Mouse (Mus musculus): ENCODE results near the gene Mkrn1.
"Not testable (repeated sequence)": the region's sequence is repeated elsewhere in the genome, so short reads cannot be mapped to it uniquely, and the experiment has no call there.

The Mkrn1 gene

DNA sequence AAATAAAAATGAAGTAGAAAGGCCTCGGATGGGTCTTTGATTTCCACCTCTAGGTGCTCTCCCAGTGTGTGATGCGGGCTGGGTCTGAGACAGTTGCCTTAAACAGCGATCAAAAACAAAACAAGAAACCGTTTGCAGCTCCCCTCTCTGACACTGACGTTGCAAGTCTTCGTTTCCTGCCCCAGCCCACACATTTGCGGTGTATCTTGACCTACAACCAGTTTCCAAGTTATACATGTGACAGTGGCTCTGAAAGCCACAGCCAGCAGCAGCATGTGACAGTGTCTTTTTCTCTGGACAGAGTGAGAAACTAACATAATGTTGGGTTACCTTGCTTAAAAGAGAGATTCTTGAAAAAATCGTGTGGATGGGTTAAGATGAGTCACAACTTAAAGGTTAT, 40.5 kb downstream of the Mkrn1 start:
- peak; percentile 24 for DNase-seq (ENCODE audit: low spot score)

DNA sequence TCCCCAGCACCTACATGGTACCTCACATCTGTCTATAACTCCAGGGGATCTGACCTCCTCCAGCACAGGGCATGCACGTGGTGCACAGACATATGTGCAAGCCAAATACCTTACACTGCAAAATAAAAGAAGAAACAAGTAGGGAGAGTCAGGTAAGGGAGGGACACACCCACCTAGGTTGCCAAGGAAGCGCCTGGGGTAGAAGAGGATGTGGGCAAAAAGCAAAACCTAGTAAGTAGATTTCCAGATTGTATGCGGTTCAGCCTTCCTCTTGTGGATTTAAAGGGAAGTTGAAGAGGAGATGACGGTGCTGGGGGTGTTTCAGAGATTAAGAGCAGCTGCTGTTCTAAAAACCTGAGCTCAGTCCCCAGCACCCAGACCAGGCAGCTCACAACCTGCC, 41.0 kb downstream of the Mkrn1 start:
- DNase-seq (ENCODE audit: low spot score) = peak; percentile 18

DNA sequence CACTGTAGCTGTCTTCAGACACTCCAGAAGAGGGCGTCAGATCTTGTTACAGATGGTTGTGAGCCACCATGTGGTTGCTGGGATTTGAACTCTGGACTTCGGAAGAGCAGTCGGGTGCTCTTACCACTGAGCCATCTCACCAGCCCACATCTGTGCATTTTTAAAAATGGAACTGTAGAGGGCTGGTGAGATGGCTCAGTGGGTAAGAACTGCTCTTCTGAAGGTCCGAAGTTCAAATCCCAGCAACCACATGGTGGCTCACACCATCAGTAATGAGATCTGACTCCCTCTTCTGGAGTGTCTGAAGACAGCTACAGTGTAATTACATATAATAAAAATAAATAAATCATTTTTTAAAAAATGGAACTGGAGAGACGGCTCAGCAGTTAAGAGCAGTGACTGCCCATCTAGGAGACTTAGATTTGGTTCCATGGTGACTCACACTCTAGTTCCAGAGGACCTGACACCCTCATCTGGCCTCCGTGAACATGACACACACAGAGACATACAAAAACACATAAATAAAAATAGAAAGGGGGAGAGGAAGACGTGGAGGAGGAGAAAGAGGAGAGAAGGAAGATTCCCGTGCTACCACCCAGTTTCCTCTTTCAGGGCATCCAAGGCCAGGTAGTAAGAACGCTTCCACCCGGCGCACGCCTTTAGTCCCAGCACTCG, 42.0 kb downstream of the Mkrn1 start:
- not testable (repeated sequence) for DNase-seq (ENCODE audit: low spot score)

DNA sequence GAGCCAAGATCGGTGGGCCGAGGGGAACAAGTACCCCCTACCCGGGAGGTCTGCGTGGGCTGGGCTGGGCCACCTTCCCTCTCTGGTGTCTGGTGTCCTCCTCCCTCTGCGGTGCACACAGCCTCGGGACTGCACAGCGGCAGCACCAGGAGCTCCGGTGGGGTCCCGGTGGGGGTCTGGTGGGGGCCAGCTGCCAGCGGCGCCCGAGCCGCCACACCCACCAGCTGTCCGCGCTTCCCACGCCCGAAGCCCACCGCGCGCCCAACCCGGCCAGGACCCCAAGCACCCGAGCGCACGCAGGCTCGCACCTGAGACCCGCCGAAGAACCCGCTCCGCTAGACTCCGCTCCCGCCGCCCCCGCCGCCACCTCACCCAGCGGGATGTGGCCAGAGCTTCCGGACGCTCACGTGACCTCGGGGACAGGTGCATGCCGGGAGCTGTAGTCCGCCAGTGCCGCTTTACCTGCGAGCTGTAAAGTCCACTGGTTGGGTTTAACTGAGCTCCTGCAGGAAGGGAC, 42.9 kb downstream of the Mkrn1 start, which contains the start of gene Slc37a3:
Gene Slc37a3, minus strand, starts transcription at position 365 of the 517 bp plus-strand sequence.
- peak; percentile 74 for DNase-seq (ENCODE audit: low spot score)

DNA sequence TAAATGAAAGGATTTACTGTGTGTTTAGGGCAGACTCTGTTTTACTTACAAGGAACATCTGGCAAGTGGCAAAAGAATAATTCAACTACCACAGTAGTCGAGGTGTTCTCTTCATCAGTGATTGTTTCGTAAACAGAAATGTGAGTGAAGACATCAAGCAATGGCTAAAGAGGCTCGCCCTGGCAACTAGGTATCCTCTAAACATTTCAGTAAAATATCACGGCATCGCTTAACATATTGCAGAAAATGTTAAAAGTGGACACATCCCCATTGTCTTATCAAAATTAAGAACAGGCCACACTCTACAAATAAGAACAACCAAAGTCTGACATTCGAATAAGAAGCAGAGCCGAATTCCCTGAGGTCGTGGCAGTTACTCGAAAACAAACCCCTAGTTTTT, 43.5 kb downstream of the Mkrn1 start:
- DNase-seq (ENCODE audit: low spot score) = no peak

DNA sequence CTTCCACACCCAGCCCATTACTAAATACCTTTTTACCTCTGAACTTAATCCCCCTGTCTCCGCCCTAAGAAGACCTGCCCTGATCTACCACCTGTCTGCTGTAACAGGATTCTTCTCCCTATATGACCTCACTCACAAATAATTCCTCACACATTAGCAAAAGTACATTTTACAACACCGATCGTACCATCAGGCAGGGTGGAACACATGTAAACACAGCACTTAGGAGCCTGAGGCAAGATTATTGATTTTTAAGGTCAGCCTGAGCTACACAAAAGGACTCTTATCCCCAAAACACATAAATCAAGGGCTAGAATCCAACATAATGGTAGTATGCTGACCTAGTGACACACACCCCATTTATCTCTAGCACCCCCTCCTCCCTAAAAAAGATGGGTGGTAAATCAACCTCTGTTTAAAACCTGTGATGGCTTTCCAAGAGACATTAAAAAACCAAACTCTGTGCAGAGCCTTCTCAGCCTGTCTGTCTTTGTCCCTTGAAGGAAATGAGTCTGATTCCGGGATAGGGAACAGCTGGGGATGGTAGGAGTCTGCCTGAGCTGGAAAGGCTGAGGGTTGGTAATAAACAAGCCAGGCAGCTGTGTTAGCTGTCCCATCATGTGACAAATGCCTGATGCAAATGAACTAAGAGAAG, 46.8 kb downstream of the Mkrn1 start:
- no peak for DNase-seq (ENCODE audit: low spot score)

DNA sequence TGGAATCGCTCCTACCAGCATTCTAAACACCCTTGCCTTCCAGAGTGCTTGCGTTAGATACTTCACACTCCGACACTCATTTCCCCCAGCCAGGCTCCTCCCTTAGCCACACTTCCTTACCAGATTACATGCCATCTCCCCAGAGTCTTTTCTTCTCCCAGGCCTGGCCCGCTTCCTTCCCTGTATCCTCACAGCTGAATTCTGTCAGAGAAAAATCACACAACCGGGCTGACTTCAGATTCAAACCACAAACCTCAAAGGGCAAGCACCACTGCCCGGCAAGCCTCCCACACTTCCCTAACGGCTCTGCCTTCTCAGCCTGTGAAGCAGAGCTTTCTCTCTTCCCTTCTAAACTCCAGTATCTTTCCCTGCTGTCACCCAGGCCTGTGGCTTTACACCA, 47.5 kb downstream of the Mkrn1 start:
- DNase-seq (ENCODE audit: low spot score) = peak; percentile 9

DNA sequence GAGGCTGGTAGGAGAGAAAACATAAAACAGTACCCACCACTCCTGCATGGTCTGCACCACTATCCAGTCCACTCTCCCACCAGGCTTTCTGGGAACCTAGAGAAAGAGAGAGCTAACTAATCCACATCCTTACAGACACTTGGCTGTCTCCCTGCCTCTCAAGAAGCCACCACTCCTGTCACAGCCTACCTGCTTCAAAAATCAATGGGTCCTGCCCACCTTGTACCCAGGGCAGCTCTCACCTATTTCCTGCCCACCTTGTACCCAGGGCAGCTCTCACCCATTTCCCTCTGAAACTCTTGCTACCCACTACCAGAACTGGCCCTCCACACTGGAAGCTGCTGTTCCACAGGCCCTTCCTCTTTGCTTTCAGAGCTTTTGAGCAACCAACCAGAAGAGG, 48.2 kb downstream of the Mkrn1 start:
- DNase-seq (ENCODE audit: low spot score) = no peak

DNA sequence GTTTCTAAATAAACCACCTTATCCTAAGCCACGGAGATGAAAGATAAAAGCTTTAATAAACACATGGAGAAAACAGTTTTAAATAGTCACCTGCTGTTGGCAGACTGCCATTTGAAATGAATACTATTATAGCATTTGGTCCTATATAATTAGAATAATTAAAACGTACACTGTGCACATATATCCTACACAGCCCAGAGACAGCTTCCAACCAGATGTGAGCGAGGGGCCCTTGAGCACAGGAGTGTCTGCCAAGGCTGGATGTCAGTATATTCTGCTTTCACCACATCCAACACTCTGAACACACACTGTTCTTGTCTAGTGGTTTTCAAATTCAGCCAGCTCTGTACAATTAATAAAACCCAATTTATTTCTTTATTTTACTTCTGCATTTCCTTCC, 50.6 kb downstream of the Mkrn1 start:
- DNase-seq (ENCODE audit: low spot score) = no peak

DNA sequence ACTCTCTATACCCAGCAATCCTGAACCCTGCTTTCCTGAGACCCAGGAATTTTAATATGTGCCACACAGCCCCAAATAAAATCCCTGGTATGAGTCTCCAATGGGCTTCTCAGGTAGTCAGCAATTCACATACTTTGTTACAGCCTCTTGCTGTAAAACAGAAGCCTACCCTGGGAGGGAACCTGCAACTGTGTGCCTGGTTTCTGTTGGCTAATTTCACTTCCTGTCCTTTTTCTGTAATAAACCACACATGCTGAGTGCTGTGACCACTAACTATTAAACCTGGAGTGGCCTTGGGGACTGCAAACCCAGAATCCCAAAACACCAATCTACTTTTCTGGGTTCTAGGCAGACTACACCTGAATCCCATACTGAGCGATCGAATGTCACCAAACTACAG, 57.6 kb downstream of the Mkrn1 start:
- DNase-seq (ENCODE audit: low spot score) = no peak

DNA sequence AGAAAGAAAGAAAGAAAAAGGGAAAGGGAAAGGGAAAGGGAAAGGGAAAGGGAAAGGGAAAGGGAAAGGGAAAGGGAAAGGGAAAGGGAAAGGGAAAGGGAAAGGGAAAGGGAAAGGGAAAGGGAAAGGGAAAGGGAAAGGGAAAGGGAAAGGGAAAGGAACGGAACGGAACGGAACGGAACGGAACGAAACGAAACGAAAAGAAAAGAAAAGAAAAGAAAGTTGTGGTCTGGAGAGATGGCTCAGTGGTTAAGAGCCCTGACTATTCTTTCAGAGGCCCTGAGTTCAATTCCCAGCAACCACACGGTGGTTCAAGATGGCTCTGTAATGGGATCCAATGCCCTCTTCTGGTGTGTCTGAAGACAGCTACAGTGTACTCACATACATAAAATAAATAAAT, 61.1 kb downstream of the Mkrn1 start:
- DNase-seq (ENCODE audit: low spot score) = not testable (repeated sequence)

DNA sequence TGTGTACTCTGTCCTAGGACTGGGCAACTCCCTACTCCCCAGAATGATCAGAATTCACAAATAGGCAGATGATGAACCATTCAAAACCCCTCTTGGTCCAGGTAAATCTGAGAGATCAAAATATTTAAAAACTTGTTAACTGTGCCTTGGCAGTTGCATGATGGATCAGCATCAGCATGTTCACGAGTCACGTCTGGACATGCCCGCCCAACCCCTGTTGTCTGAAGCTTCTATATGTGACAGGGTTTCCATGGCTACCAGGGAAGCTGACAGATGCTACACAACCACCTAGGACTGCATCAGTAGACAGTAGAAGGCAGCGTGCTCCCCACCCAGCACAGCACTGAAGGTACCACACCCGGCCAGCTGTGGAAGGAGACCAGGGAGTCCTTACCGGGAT, 71.3 kb downstream of the Mkrn1 start:
- no peak for DNase-seq (ENCODE audit: low spot score)

DNA sequence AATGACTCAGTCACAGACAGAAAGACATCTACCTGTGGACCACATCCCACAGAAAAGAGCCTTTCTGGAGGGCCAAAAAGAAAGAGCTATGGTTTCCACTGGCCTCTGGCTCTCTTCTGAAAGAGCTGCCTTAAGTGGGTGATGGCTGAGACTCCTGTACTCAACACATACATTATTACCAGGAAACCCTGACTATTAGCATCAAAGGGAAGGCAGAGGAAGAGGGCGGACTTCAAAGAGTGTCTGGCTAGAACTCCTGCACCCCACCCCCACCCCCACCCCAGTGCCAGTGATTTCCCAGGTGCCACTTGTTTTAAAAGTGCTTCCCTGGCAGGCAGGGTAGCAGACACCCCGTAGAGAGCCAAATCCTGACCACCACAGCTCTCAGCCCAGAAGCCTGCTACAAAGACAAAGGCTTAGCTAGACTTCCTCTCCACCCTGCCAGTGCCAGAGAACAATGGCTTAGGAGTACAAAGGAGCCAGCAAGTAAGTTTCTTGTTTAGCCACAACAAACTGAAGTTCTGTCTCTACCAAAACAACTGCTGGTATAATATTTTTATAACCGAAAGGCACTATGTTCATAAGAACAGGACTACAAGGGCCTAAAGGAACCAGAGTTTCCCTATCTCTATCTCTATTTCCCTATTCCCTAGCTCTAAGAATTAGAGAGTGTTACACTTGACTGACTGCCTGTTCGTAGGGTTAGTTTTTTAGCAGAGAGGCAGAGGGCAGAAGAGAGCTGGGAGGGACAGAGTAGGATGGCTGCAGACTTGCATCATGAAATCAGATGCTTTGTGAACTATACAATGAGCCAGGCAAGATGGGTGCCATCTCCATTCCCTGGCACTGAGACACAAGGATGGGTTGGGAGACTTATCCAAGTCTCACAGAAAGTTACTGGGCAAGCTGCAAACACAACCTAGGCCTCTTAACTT, 72.1 kb downstream of the Mkrn1 start:
- no peak for DNase-seq (ENCODE audit: low spot score)
